Mouse (Mus musculus): ENCODE results near the gene Akr1a1. TPM values are rescaled to one million over a fixed set of nuclear protein-coding genes. Genes with fewer than 3 reads are reported as not detected.

The Akr1a1 gene
- polyA plus RNA-seq, 1 experiment = 554 TPM

GRCm38 (mm10) chr4:116659474-116659873 is 8.0 kb upstream of the Akr1a1 start:
- no peak for DNase-seq (ENCODE audit: low spot score)

DNA sequence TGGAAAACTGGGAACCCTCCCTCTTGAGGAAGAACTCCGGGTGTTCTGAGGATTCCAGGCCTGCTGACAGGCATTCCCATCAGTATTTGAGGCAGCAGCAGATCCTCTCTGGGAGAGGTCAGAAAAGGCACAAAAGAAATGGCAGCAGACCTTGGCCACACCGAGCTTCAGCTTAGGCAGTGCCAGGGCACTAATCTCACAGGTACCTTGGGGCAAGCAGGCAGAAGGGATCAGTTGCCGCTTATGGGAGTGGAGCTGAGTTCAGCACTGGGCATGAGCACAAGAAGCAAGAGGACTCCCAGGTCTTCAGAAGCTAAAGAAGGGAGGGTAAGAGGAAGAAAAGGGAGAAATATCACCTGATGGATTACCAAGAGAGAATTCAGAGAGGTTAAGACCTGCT is 6.5 kb upstream of the Akr1a1 start:
- no peak for DNase-seq (ENCODE audit: low spot score)

GRCm38 (mm10) chr4:116655658-116656057 is 4.2 kb upstream of the Akr1a1 start:
- no peak for DNase-seq (ENCODE audit: low spot score)

DNA sequence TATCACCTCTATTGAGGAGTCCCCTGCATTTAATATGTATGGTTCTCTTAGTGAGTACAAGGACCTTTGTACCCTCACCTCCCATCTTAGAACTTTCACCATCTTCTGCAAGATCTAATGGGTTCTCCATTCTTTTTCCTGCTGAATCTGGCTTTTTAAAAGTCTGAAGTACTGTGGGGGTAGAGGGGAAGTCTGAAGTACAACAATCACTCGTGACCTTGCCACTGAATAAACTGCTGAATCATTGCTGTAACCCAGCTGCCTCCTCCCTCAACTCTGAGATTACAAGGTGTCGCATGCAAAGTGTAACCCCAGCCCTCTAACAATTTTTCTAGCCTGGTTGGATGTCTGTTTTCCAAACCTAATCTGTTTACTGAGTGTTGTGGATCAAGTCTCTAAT is 3.6 kb upstream of the Akr1a1 start:
- no peak for DNase-seq (ENCODE audit: low spot score)

GRCm38 (mm10) chr4:116653228-116653627 is 1.7 kb upstream of the Akr1a1 start:
- DNase-seq (ENCODE audit: low spot score) = no peak

GRCm38 (mm10) chr4:116651797-116652135 is 286 bp upstream of the Akr1a1 start:
- DNase-seq (ENCODE audit: low spot score) = no peak

DNA sequence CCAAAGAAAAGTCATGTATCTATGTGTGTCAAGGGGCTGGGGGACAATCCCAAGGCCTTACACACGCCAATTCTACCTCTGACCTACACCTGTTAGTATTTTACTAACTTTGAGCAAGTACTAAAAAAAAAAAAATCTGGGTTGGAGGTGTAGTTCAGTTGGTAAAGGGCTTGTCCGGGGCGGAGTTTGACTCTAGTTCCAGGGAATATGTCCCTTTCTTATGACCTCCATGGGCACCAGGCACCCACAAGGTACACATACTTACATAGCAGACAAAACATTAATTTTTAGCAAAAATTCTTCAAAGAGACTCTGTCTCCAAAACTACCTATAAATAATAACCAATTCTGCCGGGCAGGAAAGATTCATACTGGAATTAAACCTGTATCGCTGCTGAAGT is 1.1 kb downstream of the Akr1a1 start:
- no peak for DNase-seq (ENCODE audit: low spot score)

GRCm38 (mm10) chr4:116649411-116649810 is 2.1 kb downstream of the Akr1a1 start:
- DNase-seq (ENCODE audit: low spot score) = no peak

- no peak for DNase-seq (ENCODE audit: low spot score)
Observed at GRCm38 (mm10) chr4:116645624-116646023, 5.9 kb downstream of the Akr1a1 start.

GRCm38 (mm10) chr4:116644326-116644725 is 7.2 kb downstream of the Akr1a1 start:
- DNase-seq (ENCODE audit: low spot score) = no peak

DNA sequence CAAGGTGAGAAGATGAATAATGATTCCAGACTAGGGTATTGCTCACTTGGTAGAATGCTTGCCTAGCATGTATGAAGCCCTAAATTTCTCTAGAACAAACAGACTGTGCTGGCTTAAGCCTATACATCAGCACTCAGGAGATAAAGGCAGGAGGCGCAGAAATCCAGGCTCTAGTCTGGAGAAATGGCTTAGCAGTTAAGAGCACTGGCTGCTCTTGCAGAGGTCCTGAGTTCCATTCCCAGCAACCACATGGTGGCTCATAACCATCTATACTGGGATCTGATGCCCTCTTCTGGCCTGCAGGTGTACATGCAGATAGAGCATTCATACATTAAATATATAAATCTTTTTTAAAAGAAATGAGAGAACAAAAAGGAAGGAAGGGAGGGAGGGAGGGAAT is 9.4 kb downstream of the Akr1a1 start:
- no peak for DNase-seq (ENCODE audit: low spot score)

- DNase-seq (ENCODE audit: low spot score) = no peak
Observed at GRCm38 (mm10) chr4:116638821-116639220, 12.7 kb downstream of the Akr1a1 start.

GRCm38 (mm10) chr4:116635197-116635596 is 16.3 kb downstream of the Akr1a1 start:
- DNase-seq (ENCODE audit: low spot score) = no peak

DNA sequence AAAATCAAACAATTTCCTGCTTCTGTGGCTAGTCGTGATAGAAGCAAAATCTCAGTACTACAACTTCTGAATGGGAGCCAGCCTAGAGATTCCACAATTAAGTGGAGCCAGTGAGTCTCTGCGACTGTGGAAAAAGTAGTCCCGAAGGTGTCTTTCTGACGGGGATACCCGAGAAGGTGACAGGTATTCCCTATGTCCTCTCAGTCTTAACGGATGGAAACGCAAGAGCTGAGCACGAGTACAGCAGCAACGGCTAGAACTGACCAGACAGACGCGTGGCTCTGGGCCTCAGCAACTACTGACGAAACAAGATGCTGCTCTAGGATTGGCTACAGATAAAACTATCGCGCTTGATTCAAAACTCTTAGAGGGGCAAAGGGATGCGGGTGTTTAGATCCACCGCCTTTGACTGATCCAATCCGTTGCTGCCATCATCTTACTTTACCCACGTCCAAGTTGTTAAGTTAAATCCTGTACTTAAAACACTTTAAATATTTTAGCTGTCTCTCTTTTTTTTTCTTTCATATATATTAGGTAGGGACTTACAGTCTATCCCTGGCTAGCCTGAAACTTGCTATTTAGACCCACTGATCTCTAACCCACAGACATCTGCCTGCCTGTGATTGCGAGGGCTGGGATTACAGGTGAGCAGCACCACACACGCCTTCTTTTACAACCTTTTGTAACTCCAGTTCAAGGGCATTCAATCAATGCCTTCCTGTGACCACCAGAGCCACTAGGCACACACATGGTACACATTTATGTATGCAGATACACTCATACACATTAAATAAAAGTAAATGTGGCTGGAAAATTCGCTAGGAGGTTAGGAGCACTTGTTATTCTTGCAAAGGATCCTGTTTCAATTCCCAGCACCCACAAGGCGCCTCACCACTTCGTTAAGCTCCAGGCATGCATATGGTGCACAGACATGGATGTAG is 23.5 kb downstream of the Akr1a1 start, which contains the start of gene Nasp:
Nasp (minus strand) TSS at position 220 of the 941 bp plus-strand sequence.
- peak; percentile 39 for DNase-seq (ENCODE audit: low spot score)

GRCm38 (mm10) chr4:116627359-116627716 is 24.1 kb downstream of the Akr1a1 start:
- DNase-seq (ENCODE audit: low spot score) = peak; percentile 78

- DNase-seq (ENCODE audit: low spot score) = no peak
Observed at GRCm38 (mm10) chr4:116626658-116627358, 24.7 kb downstream of the Akr1a1 start.

GRCm38 (mm10) chr4:116624831-116625230 is 26.6 kb downstream of the Akr1a1 start:
- no peak for DNase-seq (ENCODE audit: low spot score)

- DNase-seq (ENCODE audit: low spot score) = no peak
Observed at GRCm38 (mm10) chr4:116615237-116615636, 36.2 kb downstream of the Akr1a1 start.

GRCm38 (mm10) chr4:116612621-116613020 is 38.9 kb downstream of the Akr1a1 start:
- DNase-seq (ENCODE audit: low spot score) = no peak

- DNase-seq (ENCODE audit: low spot score) = peak; percentile 77
Observed at GRCm38 (mm10) chr4:116596978-116597881, 54.2 kb downstream of the Akr1a1 start.

GRCm38 (mm10) chr4:116596379-116596778 is 55.1 kb downstream of the Akr1a1 start, which contains the start of gene Ccdc17:
Gene Ccdc17, plus strand, starts transcription at chr4:116596654.
- DNase-seq (ENCODE audit: low spot score) = peak; percentile 25

- no peak for DNase-seq (ENCODE audit: low spot score)
Observed at GRCm38 (mm10) chr4:116595793-116596192, 55.7 kb downstream of the Akr1a1 start.

Data from urinary bladder, adult 2 months (tissue).